Mouse (Mus musculus): ENCODE measurements around the gene Arhgap10.

DNA sequence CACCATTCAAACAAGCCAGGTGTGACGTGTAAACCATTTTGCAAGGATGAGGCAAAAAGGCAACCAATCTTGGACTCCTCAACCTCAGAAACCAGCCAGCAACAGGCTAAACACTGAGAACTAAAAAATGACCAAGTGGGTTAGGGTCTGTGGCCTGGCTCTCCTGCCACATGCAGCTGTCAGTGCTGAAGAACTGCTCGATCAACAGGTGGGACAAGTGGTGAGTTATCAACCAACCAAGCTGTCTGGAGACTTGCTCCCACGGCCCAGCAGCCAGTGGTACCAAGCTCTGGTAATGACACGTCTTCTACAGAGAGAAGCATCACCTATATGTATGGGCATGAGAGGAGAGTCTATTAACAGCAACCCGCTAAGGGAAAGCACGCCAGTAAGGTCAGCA is 15.2 kb downstream of the Arhgap10 start:
- TF ChIP-seq CTCF (IDR thresholded peaks at IDR 0.05; ENCODE audit: control insufficient read depth, insufficient read depth, insufficient read length) (no peak), MAX (IDR thresholded peaks at IDR 0.05) (no peak)
